Mouse (Mus musculus) liver, postnatal 0 days (tissue): ENCODE data around the gene Fgf8.

ENCODE experiments used
- CTCF ChIP-seq: sonication (generic); IDR thresholded peaks from 2 replicates; pipeline ENCODE4 v1.5.1; 2016; ENCODE audit warnings: antibody characterized with exemption, low read depth
- EP300 ChIP-seq: IDR thresholded peaks from 2 replicates; pipeline ENCODE4 v1.6.1; 2016; ENCODE audit warnings: antibody characterized with exemption, low read depth, mild to moderate bottlenecking

DNA sequence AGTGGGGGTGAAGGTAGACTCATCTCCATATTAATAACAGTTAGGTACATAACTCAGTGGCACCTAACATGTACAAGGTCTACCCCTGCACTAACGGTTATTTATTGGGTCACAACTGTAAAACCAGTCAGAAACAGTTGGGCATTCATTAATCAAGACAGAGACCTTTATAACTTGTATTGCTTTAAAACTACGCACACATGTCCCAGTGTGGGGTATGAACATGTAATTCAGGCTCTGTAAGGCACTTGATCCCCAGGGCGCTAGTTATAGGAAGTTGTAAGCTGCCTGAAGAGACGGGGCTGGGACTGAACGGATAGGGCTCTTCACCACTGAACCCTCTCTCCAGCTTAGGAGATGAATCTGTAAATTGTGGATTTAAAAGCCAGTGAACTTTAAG, 16.0 kb upstream of the Fgf8 start:
- TF ChIP-seq CTCF = no peak
- TF ChIP-seq EP300 = no peak
